Mouse (Mus musculus) effector memory CD4-positive, alpha-beta T cell, adult 7 months (primary cell): ENCODE data around the gene Snrpg. TPM values are rescaled to one million over a fixed set of nuclear protein-coding genes. Genes with fewer than 3 reads are reported as not detected.

Experiments
- polyA plus RNA-seq: library from polyadenylated mRNA; unstranded; fragments of 100-300 nt; shearing (Covaris generic); gene quantifications from one replicate; pipeline ENCODE4 v1.2.1, GENCODE M21; 2017

Gene Snrpg
- polyA plus RNA-seq, result 390 TPM

GRCm38 (mm10) chr6:86370764-86371339 lies at the start of gene Snrpg:
TSS of gene Snrpg (plus strand) at chr6:86371304.

GRCm38 (mm10) chr6:86365371-86366124 lies 5.6 kb upstream of the Snrpg start, which contains the start of gene Fam136a:
TSS of gene Fam136a (plus strand) at chr6:86365646.

GRCm38 (mm10) chr6:86396581-86397256 lies 25.6 kb downstream of the Snrpg start, which contains the start of gene Pcyox1:
TSS of gene Pcyox1 (minus strand) at chr6:86397154.

GRCm38 (mm10) chr6:86404100-86404861 lies 33.2 kb downstream of the Snrpg start, which contains the start of gene Tia1:
TSS of gene Tia1 (plus strand) at chr6:86404219.

DNA sequence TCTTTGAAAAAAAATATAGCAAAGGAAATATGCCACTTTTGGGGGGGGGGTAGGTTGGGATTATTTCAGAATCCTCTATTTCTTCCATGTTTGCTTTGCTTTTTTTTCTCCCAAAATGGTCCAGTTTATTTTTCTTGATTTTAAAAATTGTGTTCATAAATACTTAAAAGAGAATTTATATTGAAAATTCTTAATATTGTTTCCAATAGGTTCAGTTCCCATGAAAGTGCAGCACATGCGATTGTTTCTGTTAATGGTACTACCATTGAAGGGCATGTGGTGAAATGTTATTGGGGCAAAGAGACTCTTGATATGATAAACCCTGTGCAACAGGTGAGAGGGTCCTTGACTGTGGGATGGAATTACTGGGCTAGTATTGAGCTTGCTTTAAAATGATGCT lies 55.3 kb downstream of the Snrpg start, which contains the start of gene Gm44790:
Gene Gm44790, plus strand, starts transcription at position 301 of the 400 bp plus-strand sequence.

Other genes with a start within 250 kb of the Snrpg start
- gene Tgfa, start 176.1 kb upstream of the Snrpg start, polyA plus RNA-seq, result 0.40 TPM
- 27.1 TPM for gene Fam136a, start 5.7 kb upstream of the Snrpg start, polyA plus RNA-seq
- 4.9 TPM for gene Pcyox1, start 25.9 kb downstream of the Snrpg start, polyA plus RNA-seq
- 69.5 TPM for gene Tia1, start 32.9 kb downstream of the Snrpg start, polyA plus RNA-seq
- gene Gm44790, start 55.4 kb downstream of the Snrpg start, polyA plus RNA-seq, result not detected
- 38.4 TPM for gene C87436, start 67.1 kb downstream of the Snrpg start, polyA plus RNA-seq
- 303 TPM for gene Pcbp1, start 155.0 kb downstream of the Snrpg start, polyA plus RNA-seq